Mouse (Mus musculus): ENCODE measurements around the gene Dnph1. TPM values are rescaled to one million over a fixed set of nuclear protein-coding genes. Genes with fewer than 3 reads are reported as not detected.
A peak's percentile ranks its signal among the peaks of the same experiment; 100 is the strongest.
"Not testable (repeated sequence)": the region's sequence is repeated elsewhere in the genome, so short reads cannot be mapped to it uniquely, and the experiment has no call there.

Dnph1 gene
- total RNA-seq (2021) = 10 to 100 TPM in 1 of 2 experiments, 1 to 10 TPM in 1; 9.5 to 10.2 TPM

GRCm38 (mm10) chr17:46496623-46497434, at the start of gene Dnph1:
TSS of gene Dnph1 (plus strand) at chr17:46496711.
- DNase-seq = peak; percentile 75

- no peak for DNase-seq
Measured at GRCm38 (mm10) chr17:46452683-46453082, 43.8 kb upstream of the Dnph1 start.

- DNase-seq = no peak
Measured at GRCm38 (mm10) chr17:46453302-46453948, 43.1 kb upstream of the Dnph1 start.

GRCm38 (mm10) chr17:46453970-46454411, 42.5 kb upstream of the Dnph1 start:
- no peak for DNase-seq

- DNase-seq = no peak
Measured at GRCm38 (mm10) chr17:46454539-46454938, 42.0 kb upstream of the Dnph1 start.

GRCm38 (mm10) chr17:46455110-46455691, 41.3 kb upstream of the Dnph1 start:
- peak; percentile 48 for DNase-seq

GRCm38 (mm10) chr17:46457791-46458190, 38.7 kb upstream of the Dnph1 start:
- peak; percentile 50 for DNase-seq

GRCm38 (mm10) chr17:46458439-46458838, 38.1 kb upstream of the Dnph1 start:
- DNase-seq = peak; percentile 46

GRCm38 (mm10) chr17:46460673-46461072, 35.8 kb upstream of the Dnph1 start:
- DNase-seq = no peak

- no peak for DNase-seq
Measured at GRCm38 (mm10) chr17:46461347-46461746, 35.2 kb upstream of the Dnph1 start.

- DNase-seq = peak; percentile 74
Measured at GRCm38 (mm10) chr17:46462226-46462625, 34.3 kb upstream of the Dnph1 start.

- no peak for DNase-seq
Measured at GRCm38 (mm10) chr17:46467830-46468229, 28.7 kb upstream of the Dnph1 start.

- DNase-seq = no peak
Measured at GRCm38 (mm10) chr17:46476601-46477000, 19.9 kb upstream of the Dnph1 start.

- DNase-seq = no peak
Measured at GRCm38 (mm10) chr17:46477286-46477685, 19.2 kb upstream of the Dnph1 start.

GRCm38 (mm10) chr17:46483561-46484001, 12.9 kb upstream of the Dnph1 start:
- DNase-seq = no peak

GRCm38 (mm10) chr17:46484021-46484431, 12.5 kb upstream of the Dnph1 start:
- DNase-seq = no peak

GRCm38 (mm10) chr17:46484461-46484875, 12.0 kb upstream of the Dnph1 start:
- DNase-seq = no peak

GRCm38 (mm10) chr17:46486995-46487394, 9.5 kb upstream of the Dnph1 start:
- DNase-seq = no peak

GRCm38 (mm10) chr17:46487431-46487830, 9.1 kb upstream of the Dnph1 start, which contains the start of gene Ttbk1:
TSS of gene Ttbk1 (minus strand) at chr17:46487675.
- DNase-seq = no peak

GRCm38 (mm10) chr17:46495486-46495885, 1.0 kb upstream of the Dnph1 start:
- DNase-seq = no peak

- not testable (repeated sequence) for DNase-seq
Measured at GRCm38 (mm10) chr17:46496081-46496480, 430 bp upstream of the Dnph1 start.

GRCm38 (mm10) chr17:46497956-46498355, 1.4 kb downstream of the Dnph1 start:
- no peak for DNase-seq

- no peak for DNase-seq
Measured at GRCm38 (mm10) chr17:46502775-46503174, 6.3 kb downstream of the Dnph1 start.
